Mouse (Mus musculus): ENCODE measurements around the gene P2ry6. TPM values are rescaled to one million over a fixed set of nuclear protein-coding genes. Genes with fewer than 3 reads are reported as not detected.

The P2ry6 gene
- 1.8 and 2.4 TPM in 2 replicates for polyA plus RNA-seq (2016; fragmentation: Nextera tagmentation; extraction: Ambion mirVana)

DNA sequence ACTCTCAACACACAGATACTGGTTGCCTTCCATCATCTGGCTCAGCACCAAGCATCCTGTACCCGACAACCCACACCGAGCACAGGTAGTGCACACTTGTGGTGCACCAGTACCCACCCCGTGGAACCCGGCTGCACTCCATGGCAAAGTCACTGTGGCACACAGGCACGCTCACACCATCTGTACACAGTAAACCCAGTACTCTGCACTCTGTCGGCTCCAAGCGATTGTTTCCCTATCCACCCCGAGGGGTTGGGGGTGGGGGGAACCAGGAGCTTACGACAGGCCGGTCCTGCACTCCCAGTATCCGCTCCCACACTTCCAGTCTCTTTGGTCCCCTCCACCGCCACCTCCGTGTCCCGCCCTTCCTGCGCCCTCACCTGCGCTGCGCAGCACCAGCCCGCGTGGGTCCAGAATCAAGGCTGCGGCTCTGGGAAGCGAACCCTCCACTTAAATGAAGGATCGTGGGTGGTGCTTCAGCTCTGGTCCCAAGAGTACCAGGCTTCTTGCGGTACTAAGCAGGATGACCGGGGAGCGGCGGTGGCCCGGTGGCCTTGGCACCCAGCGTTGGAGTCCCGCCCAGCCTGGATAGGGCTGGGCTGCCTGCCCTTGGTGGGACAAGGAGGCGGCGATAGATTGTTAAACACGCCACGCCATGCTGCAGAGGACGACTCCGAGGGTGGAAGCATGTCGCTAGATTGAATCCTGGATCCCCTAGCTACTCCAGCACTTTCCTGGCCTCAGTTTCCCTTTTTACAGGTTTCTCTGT, at the start of gene P2ry6:
Gene P2ry6, minus strand, starts transcription at position 515 of the 769 bp plus-strand sequence.
- peak within 1 kb of the TSS; percentile 24; the same call in 1 of the 2 replicates for H3K27ac ChIP-seq (replicated peaks)
- DNase-seq (ENCODE audit: low spot score) = no peak
- peaks cover 14% of the 10 kb centered on the region for H3K4me1 ChIP-seq
- peaks cover 55% of the 10 kb centered on the region for H3K27me3 ChIP-seq (ENCODE audit: low read depth, poor library complexity, severe bottlenecking)
- H3K4me3 ChIP-seq = peak within 1 kb of the TSS; percentile 48
- no peaks in the 10 kb centered on the region for H3K36me3 ChIP-seq
- 4% methylated on average over 36 of the region's 36 CpGs for WGBS
- H3K9me3 ChIP-seq (replicated peaks) = no peaks in the 10 kb centered on the region

DNA sequence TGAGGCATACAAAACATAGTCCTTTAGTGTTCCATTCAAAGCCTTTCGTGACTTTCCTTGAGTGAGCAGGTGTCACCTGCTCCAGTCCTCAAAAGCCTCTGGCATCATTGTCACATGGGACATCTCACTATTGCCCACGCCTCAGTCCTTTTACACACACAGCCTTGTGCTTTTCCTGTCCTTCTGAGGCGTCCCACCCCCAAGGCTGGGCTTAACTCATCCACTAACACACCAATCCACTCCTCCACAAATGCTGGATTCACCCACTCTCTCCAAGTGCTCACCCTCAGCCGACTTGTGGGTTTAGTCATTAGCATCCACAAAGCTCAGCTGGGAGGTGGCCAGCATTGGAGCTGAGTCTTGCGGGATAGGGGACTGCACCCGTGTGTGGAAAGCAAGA, 43.0 kb upstream of the P2ry6 start:
- DNase-seq (ENCODE audit: low spot score) = no peak
- Histone ChIP-seq H3K4me1 (peaks cover 10% of the 10 kb centered on the region), H3K36me3 (no peaks in the 10 kb centered on the region), H3K9me3 (replicated peaks) (no peaks in the 10 kb centered on the region), H3K27ac (replicated peaks) (no peak overlapping the region), H3K27me3 (ENCODE audit: low read depth, poor library complexity, severe bottlenecking) (peaks cover 31% of the 10 kb centered on the region), H3K4me3 (no peak overlapping the region)
- WGBS = 69% methylated on average over 6 of the region's 6 CpGs

DNA sequence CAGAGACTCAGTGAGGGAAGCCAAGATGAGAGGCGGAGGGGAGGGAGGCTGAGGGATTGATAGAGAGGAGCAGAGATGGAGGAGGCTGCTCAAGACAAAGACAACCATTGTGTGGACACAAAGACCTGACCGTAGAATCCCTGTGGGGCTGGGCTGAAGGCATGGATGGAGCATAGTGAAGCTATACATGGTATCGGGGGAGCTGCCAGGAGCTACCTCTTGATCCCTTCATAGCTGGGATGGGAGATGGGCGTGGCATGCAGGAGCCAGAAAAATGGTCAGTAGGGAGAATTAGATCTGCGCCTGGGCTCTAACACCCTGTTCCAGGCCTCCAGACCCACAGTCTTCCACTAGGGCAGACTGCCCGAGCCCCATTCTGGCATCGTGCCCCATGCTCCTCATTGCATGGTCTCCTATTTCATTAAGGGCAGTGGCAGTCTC, 42.6 kb upstream of the P2ry6 start:
- Histone ChIP-seq H3K36me3 (no peaks in the 10 kb centered on the region), H3K9me3 (replicated peaks) (no peaks in the 10 kb centered on the region), H3K4me3 (no peak overlapping the region), H3K27me3 (ENCODE audit: low read depth, poor library complexity, severe bottlenecking) (peaks cover 35% of the 10 kb centered on the region), H3K27ac (replicated peaks) (no peak overlapping the region), H3K4me1 (peaks cover 15% of the 10 kb centered on the region)
- 75% methylated on average over 7 of the region's 7 CpGs for WGBS
- DNase-seq (ENCODE audit: low spot score) = no peak

DNA sequence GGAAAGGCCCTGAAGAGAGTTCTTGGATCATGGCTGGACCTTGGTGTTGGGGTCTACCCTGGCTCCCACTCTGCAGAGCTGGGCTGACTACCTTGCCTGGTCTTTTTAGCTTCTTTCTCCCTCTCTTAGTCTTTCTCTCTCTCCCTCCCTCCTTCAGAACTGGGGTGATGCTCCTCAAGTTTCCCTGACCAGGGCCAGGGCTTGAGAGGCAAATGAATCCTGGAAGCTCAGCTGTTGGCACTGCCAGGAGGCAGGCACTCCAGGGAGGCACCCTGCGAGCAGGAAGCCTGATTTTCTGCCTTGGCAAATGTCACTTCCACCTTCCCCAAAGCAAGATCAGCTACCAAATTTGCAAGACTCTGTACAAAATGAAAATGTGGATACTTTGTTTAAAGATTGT, 40.5 kb upstream of the P2ry6 start:
- H3K4me1 ChIP-seq = peaks cover 26% of the 10 kb centered on the region
- H3K27me3 ChIP-seq (ENCODE audit: low read depth, poor library complexity, severe bottlenecking) = peaks cover 56% of the 10 kb centered on the region
- DNase-seq (ENCODE audit: low spot score) = no peak
- no peak overlapping the region for H3K4me3 ChIP-seq
- H3K36me3 ChIP-seq = no peaks in the 10 kb centered on the region
- no peak overlapping the region for H3K27ac ChIP-seq (replicated peaks)
- 67% methylated on average over 1 of the region's 1 CpGs for WGBS
- H3K9me3 ChIP-seq (replicated peaks) = no peaks in the 10 kb centered on the region

DNA sequence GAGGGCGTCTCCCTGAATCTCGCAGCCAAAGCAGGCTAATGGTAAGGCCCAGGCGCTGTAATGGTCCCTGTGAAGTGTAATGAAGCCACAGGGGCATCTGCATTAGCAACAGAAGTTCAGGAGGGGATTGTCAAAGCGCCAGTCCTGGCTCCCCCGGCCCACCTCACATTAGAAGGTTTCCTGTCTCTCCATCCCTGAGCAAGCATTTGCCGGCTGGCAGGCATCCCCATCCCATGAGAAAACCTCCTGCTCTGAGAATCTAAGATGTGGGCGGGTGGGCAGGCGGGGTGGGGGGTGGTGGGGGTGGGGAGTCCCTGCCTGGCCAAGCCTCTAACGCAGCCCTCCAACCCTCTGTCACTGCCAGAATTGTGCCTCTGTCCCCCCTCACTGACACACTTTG, 39.6 kb upstream of the P2ry6 start:
- 24% methylated on average over 9 of the region's 9 CpGs for WGBS
- Histone ChIP-seq H3K27me3 (ENCODE audit: low read depth, poor library complexity, severe bottlenecking) (peaks cover 65% of the 10 kb centered on the region), H3K9me3 (replicated peaks) (no peaks in the 10 kb centered on the region), H3K36me3 (no peaks in the 10 kb centered on the region), H3K4me1 (peaks cover 26% of the 10 kb centered on the region), H3K27ac (replicated peaks) (0 out of 2 replicates have a peak overlapping the region, but pooled peaks have one; percentile 6), H3K4me3 (no peak overlapping the region)
- no peak for DNase-seq (ENCODE audit: low spot score)

DNA sequence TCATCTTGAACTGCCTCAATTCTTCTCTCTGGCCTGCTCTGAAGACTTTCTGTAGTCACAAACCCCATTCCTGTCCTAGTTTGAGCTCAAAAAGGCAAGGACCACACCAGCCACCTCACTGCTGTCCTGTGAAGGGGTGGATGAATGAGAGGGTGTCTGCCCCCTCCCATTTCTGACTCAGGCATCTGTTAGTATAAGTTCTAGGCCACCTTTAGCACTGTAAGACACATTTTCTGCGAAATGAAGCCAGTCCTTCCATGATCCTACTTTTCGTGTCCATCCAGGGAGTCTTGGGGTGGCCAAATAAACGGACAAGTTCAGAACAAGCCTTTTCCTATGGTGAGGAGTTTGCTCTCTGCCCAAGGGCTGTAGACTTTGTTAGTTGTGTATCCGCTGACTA, 38.1 kb upstream of the P2ry6 start, which contains the start of gene P2ry2:
Gene P2ry2, minus strand, starts transcription at position 326 of the 400 bp plus-strand sequence.
- H3K9me3 ChIP-seq (replicated peaks) = no peaks in the 10 kb centered on the region
- peak within 1 kb of the TSS; percentile 49; the same call in 1 of the 2 replicates for H3K27ac ChIP-seq (replicated peaks)
- DNase-seq (ENCODE audit: low spot score) = no peak
- WGBS = 68% methylated on average over 4 of the region's 4 CpGs
- H3K36me3 ChIP-seq = no peaks in the 10 kb centered on the region
- H3K4me1 ChIP-seq = peaks cover 26% of the 10 kb centered on the region
- peaks cover 76% of the 10 kb centered on the region for H3K27me3 ChIP-seq (ENCODE audit: low read depth, poor library complexity, severe bottlenecking)
- H3K4me3 ChIP-seq = peak within 1 kb of the TSS; percentile 66

DNA sequence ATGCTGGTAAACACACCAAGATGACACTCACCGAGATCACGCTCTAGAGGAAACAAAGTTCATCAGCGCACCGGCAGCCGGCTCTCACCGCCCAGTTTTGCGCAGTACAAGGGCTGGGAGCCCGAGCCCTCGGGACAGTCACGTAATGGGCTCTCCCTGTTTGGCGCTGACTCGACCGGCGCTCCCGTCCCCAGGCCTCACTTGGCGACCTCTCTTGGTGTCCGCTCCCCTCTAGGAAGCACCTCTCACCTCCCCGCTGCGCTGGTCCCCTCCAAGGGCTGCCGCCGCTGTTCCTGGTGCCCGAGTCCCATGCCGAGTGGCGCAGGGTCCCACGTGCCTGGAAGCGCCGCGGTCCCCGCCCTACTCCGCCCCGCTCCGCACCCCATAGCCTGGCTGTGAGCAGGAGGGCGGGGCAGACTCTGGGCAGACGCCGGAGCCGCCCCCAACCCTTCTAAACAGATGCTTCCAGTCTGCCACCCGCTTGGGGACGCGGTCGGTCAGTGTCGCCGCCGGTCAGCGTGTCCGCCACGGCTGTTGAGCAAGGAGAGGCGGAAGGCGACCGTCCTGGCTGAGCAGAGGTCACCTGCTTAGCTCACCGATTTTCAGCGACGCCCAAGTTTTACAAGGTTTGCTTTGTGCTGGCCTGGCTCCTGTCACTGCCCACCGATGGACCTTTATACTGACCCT, 37.4 kb upstream of the P2ry6 start:
- Histone ChIP-seq H3K4me1 (peaks cover 26% of the 10 kb centered on the region), H3K4me3 (peak overlapping the region; percentile 66), H3K36me3 (no peaks in the 10 kb centered on the region), H3K27ac (replicated peaks) (peak overlapping the region; percentile 49; the same call in 1 of the 2 replicates), H3K27me3 (ENCODE audit: low read depth, poor library complexity, severe bottlenecking) (peaks cover 77% of the 10 kb centered on the region), H3K9me3 (replicated peaks) (no peaks in the 10 kb centered on the region)
- under 1% methylated on average over 53 of the region's 53 CpGs for WGBS
- DNase-seq (ENCODE audit: low spot score) = peak; percentile 71

DNA sequence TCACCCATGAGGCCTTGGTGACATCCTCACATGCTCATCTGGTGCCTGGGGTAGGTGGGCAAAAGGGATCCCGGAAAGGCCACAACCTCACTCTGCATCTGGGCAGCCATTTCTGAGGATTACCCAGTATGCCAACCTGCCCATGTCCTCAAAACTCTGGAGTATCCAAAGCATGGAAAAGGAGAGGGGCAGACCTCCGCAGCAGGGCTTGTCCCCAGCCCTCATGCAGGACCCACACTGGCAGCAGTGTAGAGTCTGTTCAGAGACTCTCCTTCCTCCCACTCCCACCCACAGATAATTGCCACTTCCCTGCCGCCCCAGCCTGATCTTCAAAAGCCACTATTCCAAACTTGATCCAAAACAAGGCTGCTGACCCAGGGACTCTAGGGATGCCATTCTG, 36.3 kb upstream of the P2ry6 start:
- peaks cover 26% of the 10 kb centered on the region for H3K4me1 ChIP-seq
- 71% methylated on average over 3 of the region's 3 CpGs for WGBS
- H3K9me3 ChIP-seq (replicated peaks) = no peaks in the 10 kb centered on the region
- peaks cover 81% of the 10 kb centered on the region for H3K27me3 ChIP-seq (ENCODE audit: low read depth, poor library complexity, severe bottlenecking)
- no peaks in the 10 kb centered on the region for H3K36me3 ChIP-seq
- DNase-seq (ENCODE audit: low spot score) = no peak
- H3K4me3 ChIP-seq = no peak overlapping the region
- H3K27ac ChIP-seq (replicated peaks) = no peak overlapping the region

DNA sequence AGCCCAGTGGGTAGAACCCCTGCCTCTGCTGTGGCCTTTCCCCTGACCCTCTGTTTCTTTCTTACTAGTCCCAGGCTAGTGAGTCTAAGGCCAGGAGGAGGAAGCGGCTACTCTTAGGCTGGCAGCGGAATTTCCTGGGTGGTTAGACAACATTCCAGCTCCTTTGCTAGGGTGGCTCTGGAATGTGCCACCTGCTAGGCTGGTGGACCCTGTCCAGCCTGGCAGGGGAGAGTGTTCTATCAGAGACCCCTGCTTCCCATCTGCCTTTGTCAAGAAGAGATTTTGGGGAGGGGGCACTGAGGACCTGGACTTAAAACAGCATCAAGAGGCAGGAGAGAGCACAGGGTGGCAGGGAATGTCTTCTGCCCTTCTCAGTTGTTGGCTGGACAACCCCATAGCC, 31.8 kb upstream of the P2ry6 start:
- peaks cover 41% of the 10 kb centered on the region for H3K27me3 ChIP-seq (ENCODE audit: low read depth, poor library complexity, severe bottlenecking)
- peaks cover 7% of the 10 kb centered on the region for H3K4me1 ChIP-seq
- H3K4me3 ChIP-seq = no peak overlapping the region
- no peak overlapping the region for H3K27ac ChIP-seq (replicated peaks)
- no peak for DNase-seq (ENCODE audit: low spot score)
- WGBS = 75% methylated on average over 2 of the region's 2 CpGs
- no peaks in the 10 kb centered on the region for H3K36me3 ChIP-seq
- no peaks in the 10 kb centered on the region for H3K9me3 ChIP-seq (replicated peaks)

DNA sequence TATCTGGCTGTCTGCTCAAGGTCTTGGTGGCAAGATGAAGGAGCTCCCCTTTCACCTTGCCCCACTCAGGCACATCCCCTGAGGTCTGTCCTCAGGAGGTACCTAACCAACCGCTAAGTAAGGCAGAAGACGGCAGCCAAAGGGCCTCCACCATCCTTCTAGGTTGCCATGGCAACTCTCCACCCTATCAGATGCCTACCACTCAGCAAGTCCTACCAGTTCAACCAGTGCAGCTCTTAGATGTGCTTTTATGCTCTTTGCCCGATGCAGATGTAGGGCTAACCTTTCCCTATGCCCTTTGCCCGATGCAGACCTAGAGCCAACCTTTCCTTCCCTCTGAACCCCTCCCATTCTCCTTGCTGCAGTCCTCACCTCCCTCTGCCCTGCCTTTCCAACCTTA, 30.7 kb upstream of the P2ry6 start:
- no peak for DNase-seq (ENCODE audit: low spot score)
- 65% methylated on average over 4 of the region's 4 CpGs for WGBS
- no peaks in the 10 kb centered on the region for H3K36me3 ChIP-seq

DNA sequence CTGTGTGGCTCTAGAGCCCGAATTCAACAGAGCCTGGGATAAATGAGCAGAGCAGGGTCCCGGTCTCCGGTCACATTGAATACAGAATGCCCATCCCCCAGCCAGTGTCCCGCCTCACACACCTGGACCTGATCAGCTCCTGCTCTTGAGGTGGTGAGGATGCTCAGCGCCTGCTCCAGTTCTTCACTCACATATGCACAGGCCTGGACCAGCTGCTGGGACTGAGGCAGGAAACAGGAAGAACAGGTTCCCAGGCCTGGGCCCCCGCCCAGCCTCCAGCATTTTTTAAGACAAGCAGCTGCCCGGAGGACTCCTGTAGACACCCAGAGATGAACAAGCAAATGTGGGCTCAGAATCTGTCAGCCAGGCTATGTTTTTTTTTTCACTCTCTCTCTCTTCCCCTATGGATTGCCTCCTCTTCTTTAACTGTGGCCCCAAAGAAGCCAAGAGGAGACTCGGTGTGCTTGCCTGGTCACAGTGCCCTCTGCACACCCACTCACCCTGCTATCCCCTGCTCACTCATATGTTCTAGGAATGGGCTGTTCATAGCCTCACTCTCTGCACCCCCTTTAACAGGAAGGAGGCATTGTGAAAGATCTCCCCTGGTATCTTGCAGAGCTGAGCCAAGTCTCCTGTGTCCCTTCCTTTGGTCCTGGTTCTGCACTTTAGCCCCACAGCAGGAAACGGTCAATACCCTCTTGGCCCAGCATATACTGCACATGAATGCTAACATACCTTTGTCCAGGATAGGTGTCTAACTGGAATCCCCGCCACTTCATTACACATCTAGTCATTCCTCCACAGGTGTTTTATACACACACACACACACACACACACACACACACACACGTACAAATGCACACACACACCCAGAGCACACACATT, 29.2 kb upstream of the P2ry6 start:
- no peak overlapping the region for H3K27ac ChIP-seq (replicated peaks)
- H3K4me3 ChIP-seq = no peak overlapping the region
- H3K36me3 ChIP-seq = no peaks in the 10 kb centered on the region
- 0 out of 2 replicates have a peak, but pooled peaks cover 4% of the 10 kb centered on the region for H3K4me1 ChIP-seq
- DNase-seq (ENCODE audit: low spot score) = no peak
- H3K9me3 ChIP-seq (replicated peaks) = no peaks in the 10 kb centered on the region
- peaks cover 17% of the 10 kb centered on the region; the same call in 1 of the 2 replicates for H3K27me3 ChIP-seq (ENCODE audit: low read depth, poor library complexity, severe bottlenecking)
- WGBS = 76% methylated on average over 11 of the region's 11 CpGs

More for the DNA sequence above, 30.7 kb upstream of the P2ry6 start:
- Histone ChIP-seq H3K27me3 (ENCODE audit: low read depth, poor library complexity, severe bottlenecking) (peaks cover 31% of the 10 kb centered on the region), H3K4me3 (no peak overlapping the region), H3K27ac (replicated peaks) (no peak overlapping the region), H3K4me1 (0 out of 2 replicates have a peak, but pooled peaks cover 4% of the 10 kb centered on the region), H3K9me3 (replicated peaks) (no peaks in the 10 kb centered on the region)

DNA sequence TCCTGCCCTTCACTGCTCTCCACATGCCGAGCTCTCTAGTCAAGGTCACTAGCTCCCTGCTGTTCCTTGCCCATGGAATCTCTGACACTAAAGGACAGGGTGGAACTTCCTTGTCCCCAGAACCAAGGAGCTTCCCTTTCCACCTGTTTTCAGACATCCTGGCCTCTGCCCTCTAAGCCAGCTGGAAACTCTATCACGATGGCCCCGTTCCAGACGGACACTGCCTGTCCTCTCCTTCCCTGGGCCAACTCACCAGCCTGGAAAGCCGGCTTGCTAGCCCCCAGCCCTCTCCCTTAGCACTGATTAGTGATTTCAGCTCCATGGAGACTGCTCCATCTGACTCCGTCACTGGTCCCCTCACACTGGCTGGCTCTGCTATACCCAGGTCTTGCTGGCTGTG, 27.8 kb upstream of the P2ry6 start:
- H3K36me3 ChIP-seq = no peaks in the 10 kb centered on the region
- WGBS = 74% methylated on average over 6 of the region's 6 CpGs
- H3K9me3 ChIP-seq (replicated peaks) = no peaks in the 10 kb centered on the region
- H3K4me3 ChIP-seq = no peak overlapping the region
- DNase-seq (ENCODE audit: low spot score) = no peak
- peaks cover 14% of the 10 kb centered on the region; the same call in 1 of the 2 replicates for H3K27me3 ChIP-seq (ENCODE audit: low read depth, poor library complexity, severe bottlenecking)
- H3K4me1 ChIP-seq = 0 out of 2 replicates have a peak, but pooled peaks cover 4% of the 10 kb centered on the region
- no peak overlapping the region for H3K27ac ChIP-seq (replicated peaks)

Measured in midbrain, embryonic 10.5 days (tissue).